Mouse (Mus musculus) E14TG2a.4 (cell line): ENCODE results near the gene Mbd4.

Experiments used
- NANOG ChIP-seq: IDR thresholded peaks from 2 replicates; pipeline ENCODE4 v1.6.1; 2014; ENCODE audit warnings: borderline replicate concordance, low read length, mixed read lengths
- POU5F1 ChIP-seq: IDR thresholded peaks from 2 replicates; pipeline ENCODE4 v1.6.1; 2014; ENCODE audit warnings: low read length, borderline replicate concordance

DNA sequence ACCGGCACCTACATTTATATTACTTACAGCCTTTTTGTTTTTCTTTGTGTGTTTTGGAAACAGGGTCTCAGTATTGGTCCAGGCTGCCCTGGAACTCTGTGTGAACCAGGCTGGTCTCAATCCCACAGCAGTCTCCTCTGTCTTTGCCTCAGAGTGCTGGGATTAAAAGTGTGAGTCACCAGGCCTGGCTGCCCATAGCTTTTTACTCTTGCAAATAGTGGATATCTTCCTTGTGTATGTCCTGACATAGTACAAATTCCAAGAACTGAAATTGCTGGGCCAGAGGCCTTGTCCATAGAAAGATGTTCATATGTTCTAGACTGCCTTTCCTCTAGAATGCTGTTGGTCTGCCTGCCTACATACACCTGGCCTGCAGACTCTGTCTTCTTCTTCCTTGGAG lies 43.2 kb upstream of the Mbd4 start:
- TF ChIP-seq POU5F1, result no peak
- TF ChIP-seq NANOG, result no peak
